Mouse (Mus musculus): ENCODE results near the gene Htatip2. TPM values are rescaled to one million over a fixed set of nuclear protein-coding genes. Genes with fewer than 3 reads are reported as not detected.

Gene Htatip2
- 8.3 and 8.6 TPM in 2 replicates for polyA plus RNA-seq (2015; fragmentation: Nextera tagmentation; extraction: Ambion mirVana)

- Histone ChIP-seq H3K36me3 (no peaks in the 10 kb centered on the region), H3K9me3 (replicated peaks) (no peaks in the 10 kb centered on the region), H3K4me1 (peaks cover 8% of the 10 kb centered on the region), H3K4me2 (peak within 1 kb of the TSS; percentile 78), H3K9ac (peak within 1 kb of the TSS; percentile 41), H3K27me3 (peaks cover 12% of the 10 kb centered on the region), H3K27ac (no peak within 1 kb of the TSS), H3K4me3 (replicated peaks) (peak within 1 kb of the TSS; percentile 53)
- 2% methylated on average over 42 of the region's 42 CpGs for WGBS
- ATAC-seq (replicated peaks; ENCODE audit: low FRiP score), result peak; percentile 83
These were observed at the start of gene Htatip2 for GRCm38 (mm10) chr7:49758934-49759571. Htatip2 (plus strand) TSS chr7:49759115.

- Histone ChIP-seq H3K36me3 (no peaks in the 10 kb centered on the region), H3K4me3 (replicated peaks) (no peak overlapping the region), H3K4me1 (no peaks in the 10 kb centered on the region), H3K4me2 (no peak overlapping the region), H3K27me3 (peaks cover 46% of the 10 kb centered on the region), H3K9me3 (replicated peaks) (no peaks in the 10 kb centered on the region), H3K27ac (no peak overlapping the region), H3K9ac (no peak overlapping the region)
- no peak for ATAC-seq (replicated peaks; ENCODE audit: low FRiP score)
- WGBS, result 32% methylated on average over 9 of the region's 9 CpGs
These were observed 49.4 kb upstream of the Htatip2 start for GRCm38 (mm10) chr7:49709381-49710021.

- Histone ChIP-seq H3K9me3 (replicated peaks) (no peaks in the 10 kb centered on the region), H3K36me3 (no peaks in the 10 kb centered on the region)
These were observed 40.8 kb upstream of the Htatip2 start for GRCm38 (mm10) chr7:49717942-49718733.

GRCm38 (mm10) chr7:49734342-49734741 lies 24.6 kb upstream of the Htatip2 start:
- no peak for ATAC-seq (replicated peaks; ENCODE audit: low FRiP score)
- H3K4me2 ChIP-seq, result no peak overlapping the region
- H3K9ac ChIP-seq, result no peak overlapping the region
- no peaks in the 10 kb centered on the region for H3K4me1 ChIP-seq
- no peak overlapping the region for H3K27ac ChIP-seq
- no peaks in the 10 kb centered on the region for H3K36me3 ChIP-seq
- no peaks in the 10 kb centered on the region for H3K9me3 ChIP-seq (replicated peaks)
- WGBS, result 67% methylated on average over 4 of the region's 4 CpGs
- H3K4me3 ChIP-seq (replicated peaks), result no peak overlapping the region
- no peaks in the 10 kb centered on the region for H3K27me3 ChIP-seq

More at GRCm38 (mm10) chr7:49717942-49718733, 40.8 kb upstream of the Htatip2 start:
- WGBS, result 79% methylated on average over 15 of the region's 15 CpGs
- H3K4me3 ChIP-seq (replicated peaks), result no peak overlapping the region
- H3K4me1 ChIP-seq, result no peaks in the 10 kb centered on the region
- no peak overlapping the region for H3K27ac ChIP-seq
- no peak for ATAC-seq (replicated peaks; ENCODE audit: low FRiP score)
- no peak overlapping the region for H3K4me2 ChIP-seq
- H3K9ac ChIP-seq, result no peak overlapping the region
- H3K27me3 ChIP-seq, result peaks cover 25% of the 10 kb centered on the region

GRCm38 (mm10) chr7:49739448-49739847 lies 19.5 kb upstream of the Htatip2 start:
- peaks cover 2% of the 10 kb centered on the region; the same call in 1 of the 2 replicates for H3K27me3 ChIP-seq
- WGBS, result 63% methylated on average over 8 of the region's 8 CpGs
- H3K36me3 ChIP-seq, result no peaks in the 10 kb centered on the region
- H3K4me2 ChIP-seq, result no peak overlapping the region
- no peaks in the 10 kb centered on the region for H3K9me3 ChIP-seq (replicated peaks)
- H3K4me1 ChIP-seq, result 0 out of 2 replicates have a peak, but pooled peaks cover 5% of the 10 kb centered on the region
- no peak overlapping the region for H3K4me3 ChIP-seq (replicated peaks)
- no peak overlapping the region for H3K9ac ChIP-seq
- no peak overlapping the region for H3K27ac ChIP-seq
- ATAC-seq (replicated peaks; ENCODE audit: low FRiP score), result no peak

GRCm38 (mm10) chr7:49741474-49741873 lies 17.4 kb upstream of the Htatip2 start:
- 0 out of 2 replicates have a peak, but pooled peaks have one; percentile 52 for ATAC-seq (replicated peaks; ENCODE audit: low FRiP score)
- 0 out of 2 replicates have a peak overlapping the region, but pooled peaks have one; percentile 7 for H3K4me2 ChIP-seq
- no peak overlapping the region for H3K27ac ChIP-seq
- no peaks in the 10 kb centered on the region for H3K36me3 ChIP-seq
- no peak overlapping the region for H3K4me3 ChIP-seq (replicated peaks)
- no peak overlapping the region for H3K9ac ChIP-seq
- 9% methylated on average over 5 of the region's 5 CpGs for WGBS
- H3K4me1 ChIP-seq, result 0 out of 2 replicates have a peak, but pooled peaks cover 5% of the 10 kb centered on the region
- no peaks in the 10 kb centered on the region for H3K9me3 ChIP-seq (replicated peaks)
- H3K27me3 ChIP-seq, result peaks cover 2% of the 10 kb centered on the region; the same call in 1 of the 2 replicates

- WGBS, result 25% methylated on average over 10 of the region's 10 CpGs
- no peak overlapping the region for H3K9ac ChIP-seq
- peaks cover 2% of the 10 kb centered on the region; the same call in 1 of the 2 replicates for H3K27me3 ChIP-seq
- 0 out of 2 replicates have a peak, but pooled peaks cover 5% of the 10 kb centered on the region for H3K4me1 ChIP-seq
- no peak overlapping the region for H3K27ac ChIP-seq
- H3K36me3 ChIP-seq, result no peaks in the 10 kb centered on the region
- no peak for ATAC-seq (replicated peaks; ENCODE audit: low FRiP score)
- no peaks in the 10 kb centered on the region for H3K9me3 ChIP-seq (replicated peaks)
- 0 out of 2 replicates have a peak overlapping the region, but pooled peaks have one; percentile 7 for H3K4me2 ChIP-seq
- no peak overlapping the region for H3K4me3 ChIP-seq (replicated peaks)
These were observed 17.0 kb upstream of the Htatip2 start for GRCm38 (mm10) chr7:49741923-49742322.

- 4% methylated on average over 4 of the region's 4 CpGs for WGBS
- Histone ChIP-seq H3K27ac (no peak overlapping the region), H3K9me3 (replicated peaks) (no peaks in the 10 kb centered on the region), H3K4me3 (replicated peaks) (no peak overlapping the region), H3K9ac (no peak overlapping the region), H3K36me3 (no peaks in the 10 kb centered on the region), H3K4me2 (no peak overlapping the region), H3K27me3 (peaks cover 36% of the 10 kb centered on the region), H3K4me1 (peaks cover 5% of the 10 kb centered on the region)
- no peak for ATAC-seq (replicated peaks; ENCODE audit: low FRiP score)
These were observed 7.8 kb upstream of the Htatip2 start for GRCm38 (mm10) chr7:49751148-49751547.

GRCm38 (mm10) chr7:49752730-49753506 lies 6.0 kb upstream of the Htatip2 start:
- Histone ChIP-seq H3K4me3 (replicated peaks) (no peak overlapping the region), H3K27me3 (peaks cover 43% of the 10 kb centered on the region), H3K4me2 (peak overlapping the region; percentile 41), H3K36me3 (no peaks in the 10 kb centered on the region), H3K9me3 (replicated peaks) (no peaks in the 10 kb centered on the region), H3K9ac (no peak overlapping the region), H3K4me1 (peaks cover 5% of the 10 kb centered on the region), H3K27ac (no peak overlapping the region)
- ATAC-seq (replicated peaks; ENCODE audit: low FRiP score), result 0 out of 2 replicates have a peak, but pooled peaks have one; percentile 57
- 28% methylated on average over 25 of the region's 25 CpGs for WGBS

GRCm38 (mm10) chr7:49754767-49755166 lies 4.1 kb upstream of the Htatip2 start:
- H3K36me3 ChIP-seq, result no peaks in the 10 kb centered on the region
- no peak overlapping the region for H3K4me2 ChIP-seq
- peaks cover 36% of the 10 kb centered on the region for H3K27me3 ChIP-seq
- 7% methylated on average over 9 of the region's 9 CpGs for WGBS
- no peaks in the 10 kb centered on the region for H3K9me3 ChIP-seq (replicated peaks)
- peaks cover 12% of the 10 kb centered on the region for H3K4me1 ChIP-seq
- no peak overlapping the region for H3K27ac ChIP-seq
- no peak for ATAC-seq (replicated peaks; ENCODE audit: low FRiP score)
- no peak overlapping the region for H3K4me3 ChIP-seq (replicated peaks)
- H3K9ac ChIP-seq, result no peak overlapping the region

GRCm38 (mm10) chr7:49762605-49763004 lies 3.7 kb downstream of the Htatip2 start:
- Histone ChIP-seq H3K4me1 (peaks cover 8% of the 10 kb centered on the region), H3K4me3 (replicated peaks) (no peak overlapping the region), H3K27me3 (0 out of 2 replicates have a peak, but pooled peaks cover 3% of the 10 kb centered on the region), H3K4me2 (no peak overlapping the region), H3K9me3 (replicated peaks) (no peaks in the 10 kb centered on the region), H3K9ac (no peak overlapping the region), H3K36me3 (no peaks in the 10 kb centered on the region), H3K27ac (no peak overlapping the region)
- WGBS, result 78% methylated on average over 13 of the region's 13 CpGs
- ATAC-seq (replicated peaks; ENCODE audit: low FRiP score), result no peak
